Mouse (Mus musculus) frontal cortex, postnatal 25 days (tissue): ENCODE measurements at regions not wholly inside any gene's neighbourhood (a gene's known extent, or its start where the extent isn't known, plus 50 kb on each side); places are given as distances from the start of the nearest gene placed in this dataset.
"Not testable (repeated sequence)": the region's sequence is repeated elsewhere in the genome, so short reads cannot be mapped to it uniquely, and the experiment has no call there.

Experiments used
- DNase-seq, 2 experiments: peaks; one replicate each; pipeline ENCODE4 v3.0.0; 2022; ENCODE audit warnings: low spot score in 2 of 2

GRCm38 (mm10) chr3:56980593-56981304, 321.0 kb downstream of the Tm4sf1 start:
- no peak for DNase-seq

GRCm38 (mm10) chr3:56966008-56966407, 335.8 kb downstream of the Tm4sf1 start:
- no peak for DNase-seq

GRCm38 (mm10) chr3:56965444-56965843, 336.3 kb downstream of the Tm4sf1 start:
- no peak for DNase-seq

- no peak for DNase-seq
Measured at GRCm38 (mm10) chr3:56964156-56964555, 337.6 kb downstream of the Tm4sf1 start.

- peak; percentile 8 to 12 for DNase-seq
Measured at GRCm38 (mm10) chr3:56963251-56963650, 338.5 kb downstream of the Tm4sf1 start.

- peak; percentile 30 to 52 for DNase-seq
Measured at GRCm38 (mm10) chr3:56962248-56963013, 339.4 kb downstream of the Tm4sf1 start.

- DNase-seq = no peak
Measured at GRCm38 (mm10) chr3:56956978-56957377, 344.8 kb downstream of the Tm4sf1 start.

- DNase-seq = no peak
Measured at GRCm38 (mm10) chr3:56955799-56956121, 346.0 kb downstream of the Tm4sf1 start.

GRCm38 (mm10) chr3:56955098-56955798, 346.5 kb downstream of the Tm4sf1 start:
- DNase-seq = no peak

GRCm38 (mm10) chr3:56942557-56942956, 359.2 kb downstream of the Tm4sf1 start:
- DNase-seq = not testable (repeated sequence)

- not testable (repeated sequence) for DNase-seq
Measured at GRCm38 (mm10) chr3:56928940-56929339, 372.8 kb downstream of the Tm4sf1 start.

GRCm38 (mm10) chr3:56898491-56898890, 403.3 kb downstream of the Tm4sf1 start:
- no peak for DNase-seq

- DNase-seq = no peak
Measured at GRCm38 (mm10) chr3:56877062-56877461, 424.7 kb downstream of the Tm4sf1 start.

- DNase-seq = no peak
Measured at GRCm38 (mm10) chr3:56863591-56863990, 438.2 kb downstream of the Tm4sf1 start.

- DNase-seq = no peak
Measured at GRCm38 (mm10) chr3:56859841-56860240, 441.9 kb downstream of the Tm4sf1 start.

GRCm38 (mm10) chr3:56845462-56845770, 456.4 kb downstream of the Tm4sf1 start:
- DNase-seq = no peak

- DNase-seq = no peak
Measured at GRCm38 (mm10) chr3:56844681-56845461, 456.9 kb downstream of the Tm4sf1 start.

GRCm38 (mm10) chr3:56837176-56837575, 464.6 kb downstream of the Tm4sf1 start:
- no peak for DNase-seq

- no peak for DNase-seq
Measured at GRCm38 (mm10) chr3:56830315-56831097, 471.3 kb downstream of the Tm4sf1 start.

- no peak for DNase-seq
Measured at GRCm38 (mm10) chr3:56824157-56824556, 477.6 kb downstream of the Tm4sf1 start.

GRCm38 (mm10) chr3:56810548-56811071, 491.2 kb downstream of the Tm4sf1 start:
- DNase-seq = no peak
